Mouse (Mus musculus): ENCODE data around the gene B4galt2.

The B4galt2 gene

DNA sequence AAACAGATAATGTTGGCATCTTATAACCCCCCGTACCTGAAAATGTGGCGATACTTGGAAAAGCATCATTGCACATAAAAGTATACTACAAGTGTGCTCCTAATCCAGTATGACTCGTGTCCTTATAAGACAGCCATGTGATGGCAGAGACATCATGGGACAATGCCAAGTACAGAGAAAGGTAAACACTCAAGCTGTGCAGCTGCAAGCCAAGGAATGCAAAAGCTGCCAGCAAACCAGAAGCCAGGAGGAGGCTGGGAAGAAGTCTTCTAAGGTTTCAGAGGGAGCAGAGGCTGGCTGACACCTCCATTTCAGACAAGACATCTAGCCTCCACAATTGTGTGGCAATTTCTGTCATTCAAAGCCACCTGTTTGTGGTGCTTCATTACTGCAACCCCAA, 22.9 kb upstream of the B4galt2 start:
- DNase-seq: no peak

DNA sequence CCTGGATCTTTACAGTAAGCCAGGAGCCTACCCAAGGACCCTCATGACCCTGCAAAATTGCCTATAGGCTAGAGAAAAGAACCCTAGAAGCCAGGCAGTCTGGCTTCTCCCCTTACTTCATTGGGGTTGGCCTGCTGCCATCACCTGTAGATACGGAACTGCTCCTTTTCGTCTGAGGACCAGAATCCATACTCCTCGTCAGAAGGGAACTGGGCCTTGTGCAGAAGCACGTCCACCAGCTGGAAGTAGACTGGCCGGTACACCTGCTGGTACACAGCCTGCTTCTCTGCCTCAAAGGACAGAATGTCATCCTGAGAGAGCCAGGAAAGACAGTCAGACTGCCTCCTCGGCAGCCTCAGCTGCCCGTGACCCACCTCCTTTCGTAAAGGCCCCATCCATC, 21.5 kb upstream of the B4galt2 start:
- no peak for DNase-seq

DNA sequence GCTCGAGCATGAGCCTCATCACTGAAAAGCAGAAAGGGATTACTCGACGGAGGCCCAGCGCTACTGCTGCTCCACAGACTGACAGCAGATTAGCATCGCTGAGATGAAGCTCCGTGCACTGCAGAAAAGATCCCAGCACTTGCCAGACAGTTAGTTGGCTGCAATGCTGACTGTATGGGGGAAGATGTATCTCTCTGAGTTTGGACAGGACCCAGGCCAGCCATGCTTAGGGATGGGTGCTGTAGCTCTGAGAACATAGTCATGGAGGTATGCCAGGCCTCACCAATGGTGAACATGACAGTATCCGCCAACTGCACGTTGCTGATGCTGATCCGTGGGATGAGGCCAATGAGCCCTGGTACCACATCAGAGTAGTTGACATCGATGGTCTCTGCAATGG, 20.8 kb upstream of the B4galt2 start:
- no peak for DNase-seq

DNA sequence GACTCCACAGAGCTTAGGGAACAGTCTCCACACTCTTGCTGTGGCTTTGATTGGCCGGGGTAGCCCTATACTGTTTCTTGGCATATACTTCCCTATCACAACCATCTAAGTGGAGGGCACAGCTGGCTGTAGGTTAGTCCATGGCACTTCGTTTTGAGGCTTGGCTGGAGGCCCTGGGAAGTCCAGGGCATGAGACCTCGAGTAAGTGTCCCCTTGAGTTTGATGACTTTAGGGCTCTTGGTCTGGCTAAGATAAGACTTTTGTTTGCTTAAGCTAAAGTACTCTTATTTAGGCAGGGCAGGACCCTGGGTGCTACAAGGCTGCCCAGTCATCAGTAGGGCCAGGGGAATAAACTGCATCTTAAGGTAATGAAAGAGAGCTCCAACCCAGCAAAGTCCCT, 14.8 kb upstream of the B4galt2 start:
- no peak for DNase-seq

GRCm38 (mm10) chr4:117896031-117896430, 12.7 kb upstream of the B4galt2 start:
- DNase-seq: no peak

DNA sequence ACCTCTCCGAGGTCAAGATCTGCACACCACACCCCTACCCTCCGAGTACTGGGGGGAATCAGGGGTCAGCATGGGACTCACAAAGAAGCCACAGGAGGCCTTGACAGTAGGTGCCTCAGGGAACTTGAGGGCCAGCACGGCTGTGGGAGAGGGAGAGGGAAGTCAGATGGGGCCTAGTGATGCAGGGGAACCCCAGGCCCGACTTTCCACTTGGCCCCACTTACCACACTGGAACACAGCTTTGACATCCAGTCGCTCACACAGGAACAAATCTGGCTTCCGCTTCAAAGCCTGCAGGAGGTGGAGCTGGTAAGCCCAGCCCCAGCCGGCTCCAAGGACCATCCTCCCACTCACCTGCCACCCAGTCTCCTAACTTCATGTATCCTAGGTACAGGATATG, 12.1 kb upstream of the B4galt2 start:
- DNase-seq: no peak

GRCm38 (mm10) chr4:117894601-117895000, 11.3 kb upstream of the B4galt2 start:
- DNase-seq: no peak

GRCm38 (mm10) chr4:117893376-117893775, 10.1 kb upstream of the B4galt2 start:
- peak in 1 of 2 experiments; percentile 62 for DNase-seq

DNA sequence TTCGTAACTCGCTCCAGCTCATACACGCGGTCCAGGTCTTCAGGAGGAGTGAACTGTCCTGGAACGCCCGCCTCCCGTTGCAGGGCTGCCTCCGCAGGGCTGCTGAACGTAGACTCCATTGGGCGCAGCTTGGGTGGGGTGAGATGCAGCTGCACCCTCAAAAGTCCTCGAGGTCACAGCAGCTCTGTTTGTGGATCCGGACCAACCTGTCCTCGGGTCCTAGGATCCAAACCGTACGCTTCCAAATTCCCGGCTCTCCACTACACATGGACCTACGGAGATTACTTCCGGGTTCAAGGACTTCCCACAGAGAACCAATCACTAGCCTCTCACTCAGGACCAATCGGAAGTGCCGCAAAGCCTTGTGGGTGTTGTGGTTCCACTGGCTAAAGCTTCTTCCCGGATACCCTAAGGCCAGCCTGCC, 8.5 kb upstream of the B4galt2 start, which contains the start of gene Dph2:
Gene Dph2, minus strand, starts transcription at position 295 of the 424 bp plus-strand sequence.
- DNase-seq: peak; percentile 87

DNA sequence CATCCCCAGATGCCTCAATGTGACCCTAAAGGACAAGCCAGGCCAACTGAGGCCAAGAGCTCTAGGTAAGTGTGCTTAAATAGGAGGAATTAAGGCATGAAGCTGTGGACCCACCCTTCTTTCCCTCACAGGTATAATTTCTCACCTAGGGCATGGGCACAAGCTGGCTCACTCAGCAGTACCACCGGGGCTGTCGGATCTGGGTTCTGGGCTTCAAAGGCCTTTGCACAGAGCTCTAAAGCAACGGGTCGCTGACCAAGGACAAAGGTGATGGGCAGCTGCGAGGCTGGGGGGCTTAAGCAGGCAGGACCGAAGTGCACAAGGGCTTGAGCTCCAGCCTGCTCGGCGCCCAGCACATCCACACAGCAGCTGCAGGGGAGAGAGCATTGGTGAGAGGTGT, 7.5 kb upstream of the B4galt2 start:
- DNase-seq: no peak

GRCm38 (mm10) chr4:117890031-117890430, 6.7 kb upstream of the B4galt2 start:
- DNase-seq: no peak

DNA sequence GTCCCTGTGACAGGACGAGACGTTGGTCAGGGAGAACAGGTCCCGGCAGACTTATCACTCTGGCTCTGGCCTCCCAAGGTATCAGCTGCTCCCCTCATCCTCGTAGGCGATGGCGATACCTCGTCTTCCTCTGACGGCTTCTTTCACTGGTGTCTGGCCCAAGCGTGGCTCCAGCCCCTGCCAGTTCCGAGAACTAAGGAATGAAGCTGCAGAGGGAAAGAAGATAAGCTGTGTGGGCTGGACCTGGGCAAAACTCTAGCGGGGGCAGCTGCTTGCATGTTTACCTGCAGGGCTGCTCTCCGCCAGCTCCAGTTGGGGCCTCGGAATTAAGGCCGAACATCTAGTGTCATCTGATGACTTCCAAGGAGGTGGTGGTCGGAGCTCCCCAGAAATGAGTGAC, 6.2 kb upstream of the B4galt2 start:
- DNase-seq: no peak

DNA sequence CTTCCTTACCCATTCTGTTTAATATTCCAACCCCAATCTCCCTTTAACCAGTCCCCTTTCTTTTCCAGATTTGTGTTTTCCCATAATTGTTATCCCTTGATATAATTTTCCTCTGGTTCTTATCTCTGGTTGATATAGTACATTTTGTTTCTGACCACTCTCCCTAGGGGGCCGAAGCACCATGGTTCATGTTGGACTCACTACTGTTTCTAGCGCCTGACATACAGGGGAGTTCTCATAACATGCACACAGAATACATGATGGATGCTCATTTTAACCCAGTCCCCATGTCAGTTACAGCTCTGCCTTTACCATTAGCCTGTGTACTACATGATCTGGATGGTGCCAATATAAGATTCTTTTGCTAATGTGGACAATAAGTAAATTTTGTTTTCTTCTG, 4.6 kb upstream of the B4galt2 start:
- DNase-seq: no peak

DNA sequence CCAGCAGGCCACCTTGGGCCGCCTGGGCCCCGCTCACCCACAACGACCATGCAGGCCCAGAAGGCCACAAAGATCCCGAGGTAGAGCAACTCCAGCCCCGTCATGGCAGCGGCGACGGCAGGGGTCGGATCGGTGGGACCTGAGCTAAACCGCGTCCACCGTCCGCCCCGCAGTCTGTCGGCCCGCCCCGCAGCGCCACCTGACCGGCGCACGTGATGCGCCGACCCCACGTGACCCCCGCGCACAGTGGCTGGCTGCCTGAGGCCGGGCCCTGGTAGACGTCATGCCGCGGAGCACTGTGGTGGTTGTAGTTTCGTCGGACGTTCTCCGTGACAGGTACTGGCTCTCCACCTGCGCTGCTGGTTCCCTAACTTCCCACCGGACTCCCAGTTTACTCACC, 3.8 kb upstream of the B4galt2 start, which contains the start of gene Atp6v0b:
Gene Atp6v0b, minus strand, starts transcription at position 201 of the 400 bp plus-strand sequence.
- DNase-seq: peak; percentile 94 to 95

GRCm38 (mm10) chr4:117886644-117887043, 3.4 kb upstream of the B4galt2 start:
- DNase-seq: peak in 1 of 2 experiments; percentile 29

DNA sequence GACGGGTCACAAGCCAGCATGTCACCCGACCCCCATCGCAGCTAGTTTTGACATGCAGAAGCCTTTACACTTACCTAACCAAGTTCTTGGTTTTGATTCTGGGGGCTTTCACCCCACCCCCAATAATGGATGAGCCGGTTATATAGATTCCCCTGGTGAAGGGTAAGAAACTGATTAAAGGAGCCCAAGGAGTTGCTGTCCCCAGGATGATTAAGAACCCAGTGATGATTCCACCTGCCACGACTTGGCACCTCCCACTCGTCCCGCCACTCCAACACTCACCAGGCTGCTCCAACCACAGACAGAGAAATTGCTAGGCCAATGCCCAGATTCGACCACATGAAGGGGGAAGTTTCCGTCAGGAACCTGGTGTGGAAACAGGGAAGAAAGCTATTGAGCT, 2.7 kb upstream of the B4galt2 start:
- no peak for DNase-seq

GRCm38 (mm10) chr4:117885093-117885492, 1.8 kb upstream of the B4galt2 start:
- DNase-seq: no peak

DNA sequence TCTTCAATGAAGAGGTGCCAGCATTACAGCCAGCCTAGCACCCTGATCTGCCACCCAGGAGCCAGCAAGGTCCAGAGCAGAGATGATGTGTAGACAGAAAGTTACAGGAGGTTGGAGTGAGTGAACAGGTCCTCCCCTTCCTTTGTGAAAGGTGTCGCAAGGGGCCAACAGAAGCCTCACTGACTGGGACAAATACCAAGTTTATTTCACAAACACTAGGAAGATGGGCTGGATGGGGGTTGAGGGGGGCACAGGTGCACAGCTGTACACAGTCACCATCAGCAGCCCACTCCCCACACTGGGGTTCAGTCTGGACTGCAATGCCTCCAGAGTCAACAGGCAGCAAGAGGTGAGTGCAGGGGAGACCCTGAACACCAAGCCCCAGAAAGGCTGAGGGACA, 859 bp upstream of the B4galt2 start:
- no peak for DNase-seq

GRCm38 (mm10) chr4:117878703-117879102, 4.6 kb downstream of the B4galt2 start:
- DNase-seq: no peak

DNA sequence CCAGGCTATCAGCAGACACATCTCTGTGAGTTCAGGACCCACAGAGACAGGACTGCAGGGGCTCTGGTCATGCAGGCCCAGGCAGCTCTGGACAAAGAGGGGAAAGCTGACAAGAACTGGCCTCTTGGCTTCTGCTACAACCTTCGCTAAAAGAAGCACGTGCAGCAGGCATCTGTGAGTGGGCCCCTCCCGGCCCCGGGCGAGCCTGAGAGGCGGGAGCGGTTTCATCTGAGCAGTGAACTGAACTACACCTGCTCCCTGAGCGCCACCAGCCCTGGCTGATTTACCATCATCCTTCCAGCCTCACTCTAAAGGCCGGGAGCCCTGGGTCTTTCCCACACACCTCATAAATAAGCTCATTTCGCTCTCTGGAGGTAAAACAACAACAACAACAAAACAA, 5.0 kb downstream of the B4galt2 start:
- no peak for DNase-seq

- DNase-seq: no peak
Measured at GRCm38 (mm10) chr4:117873615-117874014, 9.7 kb downstream of the B4galt2 start.

- peak in 1 of 2 experiments; percentile 35 for DNase-seq
Measured at GRCm38 (mm10) chr4:117872471-117872886, 10.8 kb downstream of the B4galt2 start, which contains the start of gene Ccdc24. Gene Ccdc24 (minus strand): TSS chr4:117872557.

GRCm38 (mm10) chr4:117871787-117872186, 11.5 kb downstream of the B4galt2 start:
- no peak for DNase-seq

GRCm38 (mm10) chr4:117870437-117870836, 12.8 kb downstream of the B4galt2 start:
- no peak for DNase-seq

- DNase-seq: no peak
Measured at GRCm38 (mm10) chr4:117869317-117869716, 14.0 kb downstream of the B4galt2 start.

GRCm38 (mm10) chr4:117867823-117868222, 15.5 kb downstream of the B4galt2 start:
- DNase-seq: peak in 1 of 2 experiments; percentile 60
